Mouse (Mus musculus): ENCODE measurements around the gene Gm20388. TPM values are rescaled to one million over a fixed set of nuclear protein-coding genes. Genes with fewer than 3 reads are reported as not detected.
A peak's percentile ranks its signal among the peaks of the same experiment; 100 is the strongest.

The Gm20388 gene
- polyA plus RNA-seq, 1 experiment = 49.7 TPM

DNA sequence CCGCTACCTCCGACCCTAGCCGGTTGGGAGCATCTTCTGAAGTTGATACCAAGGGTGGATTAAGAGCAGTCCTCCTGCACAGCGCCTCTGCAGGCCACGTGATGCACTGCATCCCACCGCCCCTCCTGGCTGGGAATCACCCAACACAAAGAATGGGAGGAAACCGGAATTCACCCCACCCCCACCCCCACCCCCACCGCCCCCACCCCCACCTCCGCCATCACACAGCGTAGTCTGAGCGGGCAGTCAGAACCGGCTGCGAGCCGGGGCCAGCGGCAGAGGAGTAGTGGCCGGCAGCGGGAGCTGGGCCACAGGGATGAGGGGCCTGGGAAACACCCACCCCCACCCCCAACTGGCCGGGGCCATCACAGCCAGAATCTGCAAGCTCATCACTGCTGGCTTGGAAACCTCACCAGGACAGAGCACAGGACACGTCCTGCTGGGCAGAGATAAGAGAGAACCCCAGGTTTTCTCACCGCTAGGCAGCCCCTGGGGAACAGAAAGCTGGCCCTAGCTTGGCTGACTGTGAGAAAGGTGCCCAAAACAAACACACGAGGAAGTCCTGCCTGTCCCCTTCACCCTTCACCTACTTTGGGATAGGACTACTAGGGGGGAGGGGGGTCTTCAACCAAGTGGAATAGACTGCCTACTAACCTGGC lies 1472.1 kb downstream of the Gm20388 start:
- no peaks in the 10 kb centered on the region for H3K4me1 ChIP-seq (ENCODE audit: control insufficient read depth, insufficient read depth, low read length)
- H3K36me3 ChIP-seq (ENCODE audit: control insufficient read depth, insufficient read depth, low read length) = no peaks in the 10 kb centered on the region
- H3K27ac ChIP-seq (ENCODE audit: insufficient read depth, low read depth, low read length) = no peak overlapping the region
- H3K4me3 ChIP-seq (ENCODE audit: insufficient read depth, low read depth, low read length) = no peak overlapping the region
- TF ChIP-seq POLR2A (IDR thresholded peaks at IDR 0.05; ENCODE audit: low read depth, low read length) (no peak), CTCF (conservative IDR thresholded peaks at IDR 0.05; ENCODE audit: insufficient read depth, insufficient read length, low read depth, low read length) (peak; percentile 80)
- H3K27me3 ChIP-seq (replicated peaks; ENCODE audit: control insufficient read depth, insufficient read depth, low read length) = no peaks in the 10 kb centered on the region
- DNase-seq = peak; percentile 85
- WGBS = 4% methylated on average over 21 of the region's 21 CpGs

DNA sequence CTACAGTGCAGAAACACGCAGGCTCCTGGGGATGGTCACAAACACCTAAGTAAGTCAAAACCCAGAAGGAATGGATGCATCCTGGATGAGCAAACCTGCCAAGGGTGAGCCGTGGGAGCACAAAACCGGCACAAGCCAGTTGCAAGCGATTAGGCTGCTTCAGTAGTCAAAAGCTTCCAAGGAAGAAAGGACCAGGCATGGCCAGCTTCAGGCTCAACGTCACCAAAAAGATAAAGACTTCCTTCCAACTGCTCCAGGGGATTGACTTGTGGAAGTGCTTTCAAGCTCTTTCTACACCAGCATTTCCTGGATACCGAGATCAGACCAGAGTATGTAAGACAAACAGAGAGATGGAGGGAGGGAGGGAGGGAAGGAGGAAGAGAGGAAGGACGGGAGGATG lies 1474.9 kb downstream of the Gm20388 start:
- TF ChIP-seq POLR2A (IDR thresholded peaks at IDR 0.05; ENCODE audit: low read depth, low read length) (no peak), CTCF (conservative IDR thresholded peaks at IDR 0.05; ENCODE audit: insufficient read depth, insufficient read length, low read depth, low read length) (no peak)
- no peak for DNase-seq
- Histone ChIP-seq H3K4me1 (ENCODE audit: control insufficient read depth, insufficient read depth, low read length) (no peaks in the 10 kb centered on the region), H3K36me3 (ENCODE audit: control insufficient read depth, insufficient read depth, low read length) (no peaks in the 10 kb centered on the region), H3K4me3 (ENCODE audit: insufficient read depth, low read depth, low read length) (no peak overlapping the region), H3K27ac (ENCODE audit: insufficient read depth, low read depth, low read length) (no peak overlapping the region), H3K27me3 (replicated peaks; ENCODE audit: control insufficient read depth, insufficient read depth, low read length) (no peaks in the 10 kb centered on the region)
- WGBS = 37% methylated on average over 7 of the region's 7 CpGs

DNA sequence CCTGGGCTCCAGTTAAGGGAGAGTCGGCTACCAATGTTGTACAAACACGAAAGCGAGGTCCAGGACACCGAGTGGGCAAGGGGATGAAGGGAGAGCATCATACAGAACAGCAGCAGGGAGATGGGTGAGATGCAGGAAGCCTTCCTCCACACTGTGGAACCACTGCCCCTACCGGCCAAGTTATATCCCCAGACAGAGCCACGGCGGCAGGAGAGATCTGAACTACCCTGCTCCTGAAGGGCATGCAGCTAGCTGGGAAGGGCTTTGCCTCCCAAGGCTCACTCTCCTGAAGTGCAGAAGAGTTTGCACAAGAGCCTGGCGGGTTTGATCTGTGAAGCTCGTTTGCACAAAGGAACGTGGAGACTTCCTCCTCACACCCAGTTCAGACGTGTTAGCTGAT lies 1480.0 kb downstream of the Gm20388 start:
- Histone ChIP-seq H3K27ac (ENCODE audit: insufficient read depth, low read depth, low read length) (no peak overlapping the region), H3K4me1 (ENCODE audit: control insufficient read depth, insufficient read depth, low read length) (no peaks in the 10 kb centered on the region), H3K36me3 (ENCODE audit: control insufficient read depth, insufficient read depth, low read length) (no peaks in the 10 kb centered on the region), H3K27me3 (replicated peaks; ENCODE audit: control insufficient read depth, insufficient read depth, low read length) (no peaks in the 10 kb centered on the region), H3K4me3 (ENCODE audit: insufficient read depth, low read depth, low read length) (no peak overlapping the region)
- 21% methylated on average over 11 of the region's 11 CpGs for WGBS
- no peak for DNase-seq
- TF ChIP-seq CTCF (conservative IDR thresholded peaks at IDR 0.05; ENCODE audit: insufficient read depth, insufficient read length, low read depth, low read length) (peak; percentile 65), POLR2A (IDR thresholded peaks at IDR 0.05; ENCODE audit: low read depth, low read length) (no peak)

DNA sequence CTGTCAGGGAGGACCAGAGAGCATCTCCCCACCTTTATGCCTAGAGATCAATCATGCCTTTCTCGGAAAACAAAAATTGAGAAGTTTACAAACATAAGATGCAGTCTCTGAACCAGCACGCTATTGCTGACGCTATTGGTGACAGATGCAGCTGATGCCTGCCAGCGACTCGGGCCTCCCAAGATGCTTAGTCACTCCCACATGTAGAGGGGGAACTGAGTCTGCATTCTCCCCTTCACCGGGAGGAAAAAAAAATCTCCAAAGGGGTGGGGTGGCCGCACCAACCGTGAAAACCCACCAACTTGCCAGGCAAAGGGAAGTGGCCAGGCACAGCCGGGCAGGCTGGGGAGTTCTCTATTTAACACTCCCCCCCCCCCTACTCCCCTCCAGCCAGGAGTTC lies 1480.6 kb downstream of the Gm20388 start:
- TF ChIP-seq POLR2A (IDR thresholded peaks at IDR 0.05; ENCODE audit: low read depth, low read length) = no peak
- no peak for TF ChIP-seq CTCF (conservative IDR thresholded peaks at IDR 0.05; ENCODE audit: insufficient read depth, insufficient read length, low read depth, low read length)
- Histone ChIP-seq H3K27me3 (replicated peaks; ENCODE audit: control insufficient read depth, insufficient read depth, low read length) (no peaks in the 10 kb centered on the region), H3K36me3 (ENCODE audit: control insufficient read depth, insufficient read depth, low read length) (no peaks in the 10 kb centered on the region), H3K4me3 (ENCODE audit: insufficient read depth, low read depth, low read length) (no peak overlapping the region), H3K27ac (ENCODE audit: insufficient read depth, low read depth, low read length) (no peak overlapping the region), H3K4me1 (ENCODE audit: control insufficient read depth, insufficient read depth, low read length) (no peaks in the 10 kb centered on the region)
- no peak for DNase-seq
- WGBS = 41% methylated on average over 9 of the region's 9 CpGs

DNA sequence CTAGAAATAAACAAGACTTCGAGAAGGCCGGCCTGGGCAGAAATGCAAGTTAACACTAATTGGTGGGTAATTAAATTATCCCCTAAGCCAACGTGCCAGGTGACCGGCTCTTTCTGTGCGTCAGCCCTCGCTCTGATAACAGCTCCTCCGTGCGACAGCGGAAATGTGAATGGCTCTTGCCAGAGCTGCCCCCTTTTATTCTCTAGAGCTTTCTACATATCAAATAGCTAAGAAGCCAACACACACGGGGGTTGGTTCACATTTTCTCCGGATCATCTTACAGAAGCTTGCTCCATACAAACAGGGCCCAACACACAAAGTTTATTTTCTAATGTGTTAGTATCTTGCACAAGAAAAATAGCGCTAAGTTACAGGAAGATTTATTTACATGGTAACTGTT lies 1481.1 kb downstream of the Gm20388 start:
- DNase-seq = no peak
- no peaks in the 10 kb centered on the region for H3K4me1 ChIP-seq (ENCODE audit: control insufficient read depth, insufficient read depth, low read length)
- no peaks in the 10 kb centered on the region for H3K27me3 ChIP-seq (replicated peaks; ENCODE audit: control insufficient read depth, insufficient read depth, low read length)
- H3K27ac ChIP-seq (ENCODE audit: insufficient read depth, low read depth, low read length) = no peak overlapping the region
- no peak for TF ChIP-seq POLR2A (IDR thresholded peaks at IDR 0.05; ENCODE audit: low read depth, low read length)
- no peak for TF ChIP-seq CTCF (conservative IDR thresholded peaks at IDR 0.05; ENCODE audit: insufficient read depth, insufficient read length, low read depth, low read length)
- no peak overlapping the region for H3K4me3 ChIP-seq (ENCODE audit: insufficient read depth, low read depth, low read length)
- WGBS = 41% methylated on average over 12 of the region's 12 CpGs
- H3K36me3 ChIP-seq (ENCODE audit: control insufficient read depth, insufficient read depth, low read length) = no peaks in the 10 kb centered on the region

DNA sequence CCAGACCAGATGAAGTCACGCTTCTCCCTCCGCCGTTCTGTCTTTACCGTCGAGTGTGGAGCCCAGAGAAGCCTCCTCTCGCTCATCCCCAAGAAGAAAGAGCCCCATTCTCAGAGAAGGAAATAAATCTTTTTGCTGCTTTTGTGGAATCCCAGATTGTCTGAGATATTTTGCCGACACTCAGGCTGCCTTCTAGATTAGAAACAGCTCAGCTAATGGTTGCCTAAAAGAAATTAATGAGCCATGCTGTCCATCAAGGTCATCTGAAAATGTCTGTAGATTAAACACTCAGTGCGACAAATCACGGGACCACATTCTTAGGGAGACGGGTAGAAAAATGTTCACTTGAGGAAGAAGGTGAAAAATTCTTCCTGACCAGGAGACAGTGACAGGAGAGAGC lies 1481.8 kb downstream of the Gm20388 start:
- TF ChIP-seq POLR2A (IDR thresholded peaks at IDR 0.05; ENCODE audit: low read depth, low read length) (no peak), CTCF (conservative IDR thresholded peaks at IDR 0.05; ENCODE audit: insufficient read depth, insufficient read length, low read depth, low read length) (no peak)
- H3K4me1 ChIP-seq (ENCODE audit: control insufficient read depth, insufficient read depth, low read length) = no peaks in the 10 kb centered on the region
- no peaks in the 10 kb centered on the region for H3K27me3 ChIP-seq (replicated peaks; ENCODE audit: control insufficient read depth, insufficient read depth, low read length)
- H3K27ac ChIP-seq (ENCODE audit: insufficient read depth, low read depth, low read length) = no peak overlapping the region
- no peak for DNase-seq
- H3K4me3 ChIP-seq (ENCODE audit: insufficient read depth, low read depth, low read length) = no peak overlapping the region
- WGBS = 38% methylated on average over 10 of the region's 10 CpGs
- H3K36me3 ChIP-seq (ENCODE audit: control insufficient read depth, insufficient read depth, low read length) = no peaks in the 10 kb centered on the region

DNA sequence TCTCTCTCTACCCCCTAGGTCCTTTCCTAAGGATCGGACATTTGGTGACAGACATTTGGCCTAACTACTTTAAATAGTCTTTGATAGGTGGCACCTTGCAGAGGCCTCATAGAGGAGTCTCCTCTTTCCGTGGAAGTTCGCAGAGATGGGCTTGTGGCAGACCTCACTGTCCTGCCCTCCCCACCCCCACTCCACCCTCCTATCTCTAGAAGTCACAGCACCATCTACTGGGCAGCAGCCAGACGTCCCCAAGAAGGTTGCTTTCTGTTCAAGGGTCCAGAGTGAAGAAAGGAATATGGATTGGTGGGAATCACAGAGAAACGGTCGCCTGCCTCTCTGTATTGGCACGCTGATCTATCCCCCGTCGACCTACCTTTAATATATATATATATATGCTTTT lies 1482.5 kb downstream of the Gm20388 start:
- Histone ChIP-seq H3K27ac (ENCODE audit: insufficient read depth, low read depth, low read length) (no peak overlapping the region), H3K27me3 (replicated peaks; ENCODE audit: control insufficient read depth, insufficient read depth, low read length) (no peaks in the 10 kb centered on the region), H3K4me3 (ENCODE audit: insufficient read depth, low read depth, low read length) (no peak overlapping the region), H3K36me3 (ENCODE audit: control insufficient read depth, insufficient read depth, low read length) (no peaks in the 10 kb centered on the region), H3K4me1 (ENCODE audit: control insufficient read depth, insufficient read depth, low read length) (no peaks in the 10 kb centered on the region)
- 4% methylated on average over 9 of the region's 9 CpGs for WGBS
- TF ChIP-seq CTCF (conservative IDR thresholded peaks at IDR 0.05; ENCODE audit: insufficient read depth, insufficient read length, low read depth, low read length) (peak; percentile 63), POLR2A (IDR thresholded peaks at IDR 0.05; ENCODE audit: low read depth, low read length) (no peak)
- peak; percentile 68 for DNase-seq

Measured in kidney, adult 2 months (tissue).